Mouse (Mus musculus): ENCODE data around the gene 2510039O18Rik. TPM values are rescaled to one million over a fixed set of nuclear protein-coding genes. Genes with fewer than 3 reads are reported as not detected.
A peak's percentile ranks its signal among the peaks of the same experiment; 100 is the strongest.

Gene 2510039O18Rik
- 24.6 and 24.9 TPM in 2 replicates for polyA plus RNA-seq (2016; fragmentation: Nextera tagmentation; extraction: Ambion mirVana)

- peaks cover 49% of the 10 kb centered on the region for H3K4me1 ChIP-seq (replicated peaks)
- under 1% methylated on average over 31 of the region's 35 CpGs for WGBS
Measured at GRCm38 (mm10) chr4:147940576-147941044, at the start of gene 2510039O18Rik. 2510039O18Rik (plus strand) TSS chr4:147940895.

GRCm38 (mm10) chr4:147895815-147896330, 44.8 kb upstream of the 2510039O18Rik start:
- H3K4me2 ChIP-seq, result no peak overlapping the region
- peaks cover 46% of the 10 kb centered on the region for H3K4me1 ChIP-seq (replicated peaks)
- peak overlapping the region; percentile 97 for H3K27ac ChIP-seq (ENCODE audit: poor library complexity, severe bottlenecking)
- no peak overlapping the region for H3K4me3 ChIP-seq
- peaks cover 98% of the 10 kb centered on the region for H3K36me3 ChIP-seq
- H3K9me3 ChIP-seq (replicated peaks), result no peaks in the 10 kb centered on the region
- H3K9ac ChIP-seq, result peak overlapping the region; percentile 26; the same call in 1 of the 2 replicates
- 0 out of 2 replicates have a peak, but pooled peaks have one; percentile 9 for ATAC-seq (ENCODE audit: insufficient number of reproducible peaks, low FRiP score)
- WGBS, result 77% methylated on average over 4 of the region's 4 CpGs
- no peaks in the 10 kb centered on the region for H3K27me3 ChIP-seq (replicated peaks)

More at GRCm38 (mm10) chr4:147940576-147941044, at the start of gene 2510039O18Rik:
- Histone ChIP-seq H3K9me3 (replicated peaks) (no peaks in the 10 kb centered on the region), H3K4me2 (peak within 1 kb of the TSS; percentile 97), H3K4me3 (peak within 1 kb of the TSS; percentile 84), H3K27me3 (replicated peaks) (no peaks in the 10 kb centered on the region), H3K27ac (ENCODE audit: poor library complexity, severe bottlenecking) (peak within 1 kb of the TSS; percentile 60), H3K9ac (peak within 1 kb of the TSS; percentile 92), H3K36me3 (peaks cover 28% of the 10 kb centered on the region)
- peak; percentile 75 for ATAC-seq (ENCODE audit: insufficient number of reproducible peaks, low FRiP score)

GRCm38 (mm10) chr4:147896411-147896810, 44.3 kb upstream of the 2510039O18Rik start:
- peak overlapping the region; percentile 97 for H3K27ac ChIP-seq (ENCODE audit: poor library complexity, severe bottlenecking)
- ATAC-seq (ENCODE audit: insufficient number of reproducible peaks, low FRiP score), result peak; percentile 56
- H3K4me2 ChIP-seq, result no peak overlapping the region; the same call in 1 of the 2 replicates
- no peak overlapping the region for H3K4me3 ChIP-seq
- 22% methylated on average over 1 of the region's 1 CpGs for WGBS
- no peaks in the 10 kb centered on the region for H3K27me3 ChIP-seq (replicated peaks)
- H3K36me3 ChIP-seq, result peaks cover 94% of the 10 kb centered on the region
- no peaks in the 10 kb centered on the region for H3K9me3 ChIP-seq (replicated peaks)
- peaks cover 49% of the 10 kb centered on the region for H3K4me1 ChIP-seq (replicated peaks)
- H3K9ac ChIP-seq, result peak overlapping the region; percentile 50; the same call in 1 of the 2 replicates

- 58% methylated on average over 3 of the region's 3 CpGs for WGBS
- peak overlapping the region; percentile 15; the same call in 1 of the 2 replicates for H3K4me2 ChIP-seq
- ATAC-seq (ENCODE audit: insufficient number of reproducible peaks, low FRiP score), result peak; percentile 34; the same call in 1 of the 2 replicates
- peaks cover 94% of the 10 kb centered on the region for H3K36me3 ChIP-seq
- peak overlapping the region; percentile 97 for H3K27ac ChIP-seq (ENCODE audit: poor library complexity, severe bottlenecking)
- no peaks in the 10 kb centered on the region for H3K27me3 ChIP-seq (replicated peaks)
- no peaks in the 10 kb centered on the region for H3K9me3 ChIP-seq (replicated peaks)
- peak overlapping the region; percentile 50; the same call in 1 of the 2 replicates for H3K9ac ChIP-seq
- H3K4me1 ChIP-seq (replicated peaks), result peaks cover 49% of the 10 kb centered on the region
- H3K4me3 ChIP-seq, result no peak overlapping the region
Measured at GRCm38 (mm10) chr4:147897348-147897747, 43.3 kb upstream of the 2510039O18Rik start.

- Histone ChIP-seq H3K9ac (peak overlapping the region; percentile 50; the same call in 1 of the 2 replicates), H3K27me3 (replicated peaks) (no peaks in the 10 kb centered on the region), H3K4me3 (no peak overlapping the region), H3K36me3 (peaks cover 74% of the 10 kb centered on the region), H3K9me3 (replicated peaks) (no peaks in the 10 kb centered on the region), H3K27ac (ENCODE audit: poor library complexity, severe bottlenecking) (peak overlapping the region; percentile 67), H3K4me1 (replicated peaks) (peaks cover 66% of the 10 kb centered on the region), H3K4me2 (0 out of 2 replicates have a peak overlapping the region, but pooled peaks have one; percentile 36)
- WGBS, result 62% methylated on average over 7 of the region's 7 CpGs
- no peak for ATAC-seq (ENCODE audit: insufficient number of reproducible peaks, low FRiP score)
Measured at GRCm38 (mm10) chr4:147900452-147900851, 40.2 kb upstream of the 2510039O18Rik start.

GRCm38 (mm10) chr4:147902906-147903500, 37.7 kb upstream of the 2510039O18Rik start:
- Histone ChIP-seq H3K27me3 (replicated peaks) (no peaks in the 10 kb centered on the region), H3K4me3 (peak overlapping the region; percentile 78), H3K4me1 (replicated peaks) (peaks cover 47% of the 10 kb centered on the region), H3K27ac (ENCODE audit: poor library complexity, severe bottlenecking) (no peak overlapping the region), H3K9me3 (replicated peaks) (no peaks in the 10 kb centered on the region), H3K36me3 (peaks cover 50% of the 10 kb centered on the region), H3K4me2 (peak overlapping the region; percentile 72), H3K9ac (peak overlapping the region; percentile 88; the same call in 1 of the 2 replicates)
- 86% methylated on average over 12 of the region's 12 CpGs for WGBS
- no peak for ATAC-seq (ENCODE audit: insufficient number of reproducible peaks, low FRiP score)

- Histone ChIP-seq H3K4me3 (peak overlapping the region; percentile 78), H3K4me1 (replicated peaks) (peaks cover 42% of the 10 kb centered on the region), H3K36me3 (peaks cover 44% of the 10 kb centered on the region), H3K27ac (ENCODE audit: poor library complexity, severe bottlenecking) (peak overlapping the region; percentile 86), H3K4me2 (peak overlapping the region; percentile 72), H3K27me3 (replicated peaks) (no peaks in the 10 kb centered on the region), H3K9ac (peak overlapping the region; percentile 88), H3K9me3 (replicated peaks) (no peaks in the 10 kb centered on the region)
- WGBS, result 72% methylated on average over 3 of the region's 3 CpGs
- ATAC-seq (ENCODE audit: insufficient number of reproducible peaks, low FRiP score), result no peak
Measured at GRCm38 (mm10) chr4:147903601-147904000, 37.1 kb upstream of the 2510039O18Rik start.

GRCm38 (mm10) chr4:147904313-147905089, 36.2 kb upstream of the 2510039O18Rik start, which contains the start of gene Mfn2:
Mfn2 (minus strand) TSS chr4:147904704.
- under 1% methylated on average over 57 of the region's 59 CpGs for WGBS
- Histone ChIP-seq H3K4me1 (replicated peaks) (peaks cover 37% of the 10 kb centered on the region), H3K27ac (ENCODE audit: poor library complexity, severe bottlenecking) (peak within 1 kb of the TSS; percentile 86), H3K4me3 (peak within 1 kb of the TSS; percentile 78), H3K9me3 (replicated peaks) (no peaks in the 10 kb centered on the region), H3K9ac (peak within 1 kb of the TSS; percentile 88), H3K27me3 (replicated peaks) (no peaks in the 10 kb centered on the region), H3K4me2 (peak within 1 kb of the TSS; percentile 72), H3K36me3 (peaks cover 39% of the 10 kb centered on the region)
- ATAC-seq (ENCODE audit: insufficient number of reproducible peaks, low FRiP score), result peak; percentile 96

GRCm38 (mm10) chr4:147905090-147905659, 35.5 kb upstream of the 2510039O18Rik start:
- ATAC-seq (ENCODE audit: insufficient number of reproducible peaks, low FRiP score), result peak; percentile 1; the same call in 1 of the 2 replicates
- peak overlapping the region; percentile 78 for H3K4me3 ChIP-seq
- peaks cover 33% of the 10 kb centered on the region for H3K4me1 ChIP-seq (replicated peaks)
- H3K27me3 ChIP-seq (replicated peaks), result no peaks in the 10 kb centered on the region
- WGBS, result 1% methylated on average over 8 of the region's 8 CpGs
- H3K4me2 ChIP-seq, result peak overlapping the region; percentile 72
- peak overlapping the region; percentile 8; the same call in 1 of the 2 replicates for H3K27ac ChIP-seq (ENCODE audit: poor library complexity, severe bottlenecking)
- H3K36me3 ChIP-seq, result peaks cover 39% of the 10 kb centered on the region
- peak overlapping the region; percentile 88 for H3K9ac ChIP-seq
- no peaks in the 10 kb centered on the region for H3K9me3 ChIP-seq (replicated peaks)

GRCm38 (mm10) chr4:147906230-147906629, 34.5 kb upstream of the 2510039O18Rik start:
- Histone ChIP-seq H3K36me3 (peaks cover 38% of the 10 kb centered on the region), H3K27me3 (replicated peaks) (no peaks in the 10 kb centered on the region), H3K9ac (no peak overlapping the region), H3K27ac (ENCODE audit: poor library complexity, severe bottlenecking) (no peak overlapping the region), H3K9me3 (replicated peaks) (no peaks in the 10 kb centered on the region), H3K4me1 (replicated peaks) (peaks cover 23% of the 10 kb centered on the region), H3K4me3 (no peak overlapping the region), H3K4me2 (no peak overlapping the region)
- ATAC-seq (ENCODE audit: insufficient number of reproducible peaks, low FRiP score), result no peak
- 72% methylated on average over 5 of the region's 5 CpGs for WGBS
